Mouse (Mus musculus) adrenal gland, postnatal 4 days (tissue): ENCODE data around the gene Gm6871. TPM values are rescaled to one million over a fixed set of nuclear protein-coding genes. Genes with fewer than 3 reads are reported as not detected.

Source experiments
- total RNA-seq, 2 experiments: library from RNA; stranded (reverse); gene quantifications; 2 replicates each; pipeline ENCODE4 v1.2.3; 2021

The Gm6871 gene
- total RNA-seq, 2 experiments from 2014 or later, result 0.36 TPM; not detected in 1

Other genes with a start within 250 kb of the Gm6871 start
- 10 to 100 TPM; 15.5 to 16.1 TPM for gene AI987944, start 180.3 kb downstream of the Gm6871 start, total RNA-seq
- under 1 TPM; 0.20 to 0.28 TPM for gene Vmn2r57, start 125.0 kb downstream of the Gm6871 start, total RNA-seq
- gene Gm20449, start 74.2 kb downstream of the Gm6871 start, total RNA-seq, result under 1 TPM in 1 of 2 experiments, not detected in 1; 0.14 TPM
- 10 to 100 TPM; 12.7 to 14.1 TPM for gene AW146154, start 73.8 kb downstream of the Gm6871 start, total RNA-seq
- 10 to 100 TPM; 27.4 to 30.1 TPM for gene 2610021A01Rik, start 25.6 kb upstream of the Gm6871 start, total RNA-seq
- gene Zfp788, start 59.5 kb upstream of the Gm6871 start, total RNA-seq, result 10 to 100 TPM; 19.8 to 20.9 TPM